Mouse (Mus musculus) right cerebral cortex, postnatal 14 days (tissue): Measurements from ENCODE around the gene Trem2.
"Not testable (repeated sequence)": the region's sequence is repeated elsewhere in the genome, so short reads cannot be mapped to it uniquely, and the experiment has no call there.

Source experiments
- DNase-seq: peaks from one replicate; pipeline ENCODE4 v3.0.0; 2022

The Trem2 gene

GRCm38 (mm10) chr17:48352976-48353375 lies 6.8 kb downstream of the Trem2 start:
- DNase-seq, result not testable (repeated sequence)

GRCm38 (mm10) chr17:48355822-48356221 lies 9.6 kb downstream of the Trem2 start:
- no peak for DNase-seq

- DNase-seq, result no peak
These were observed 11.7 kb downstream of the Trem2 start for GRCm38 (mm10) chr17:48357892-48358291.

DNA sequence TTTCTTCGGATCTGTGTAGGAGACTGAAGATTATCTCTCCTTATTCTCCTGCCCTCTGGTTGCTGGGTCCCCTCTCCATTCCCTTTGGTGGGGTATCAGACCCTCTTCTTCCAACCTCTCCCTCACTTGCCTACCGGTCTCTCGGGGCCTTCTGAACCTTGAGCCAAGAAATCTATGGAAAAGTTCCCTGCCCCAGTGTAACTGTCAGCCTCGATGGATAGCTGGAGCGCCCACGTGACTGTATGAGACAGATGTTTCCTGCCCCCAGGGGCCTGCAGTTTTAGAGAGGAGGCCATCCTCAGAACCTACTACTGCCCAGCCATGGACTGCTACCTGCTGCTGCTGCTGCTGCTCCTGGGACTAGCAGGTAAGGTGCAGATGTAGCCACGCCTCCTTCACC lies 13.4 kb downstream of the Trem2 start, which contains the start of gene Treml1:
Gene Treml1, plus strand, starts transcription at position 301 of the 400 bp plus-strand sequence.
- no peak for DNase-seq

GRCm38 (mm10) chr17:48360462-48360861 lies 14.3 kb downstream of the Trem2 start:
- no peak for DNase-seq

- no peak for DNase-seq
These were observed 16.1 kb downstream of the Trem2 start for GRCm38 (mm10) chr17:48362346-48362745.

- peak; percentile 71 for DNase-seq
These were observed 16.8 kb downstream of the Trem2 start for GRCm38 (mm10) chr17:48362966-48363365.

GRCm38 (mm10) chr17:48363421-48363965 lies 17.3 kb downstream of the Trem2 start:
- DNase-seq, result no peak

DNA sequence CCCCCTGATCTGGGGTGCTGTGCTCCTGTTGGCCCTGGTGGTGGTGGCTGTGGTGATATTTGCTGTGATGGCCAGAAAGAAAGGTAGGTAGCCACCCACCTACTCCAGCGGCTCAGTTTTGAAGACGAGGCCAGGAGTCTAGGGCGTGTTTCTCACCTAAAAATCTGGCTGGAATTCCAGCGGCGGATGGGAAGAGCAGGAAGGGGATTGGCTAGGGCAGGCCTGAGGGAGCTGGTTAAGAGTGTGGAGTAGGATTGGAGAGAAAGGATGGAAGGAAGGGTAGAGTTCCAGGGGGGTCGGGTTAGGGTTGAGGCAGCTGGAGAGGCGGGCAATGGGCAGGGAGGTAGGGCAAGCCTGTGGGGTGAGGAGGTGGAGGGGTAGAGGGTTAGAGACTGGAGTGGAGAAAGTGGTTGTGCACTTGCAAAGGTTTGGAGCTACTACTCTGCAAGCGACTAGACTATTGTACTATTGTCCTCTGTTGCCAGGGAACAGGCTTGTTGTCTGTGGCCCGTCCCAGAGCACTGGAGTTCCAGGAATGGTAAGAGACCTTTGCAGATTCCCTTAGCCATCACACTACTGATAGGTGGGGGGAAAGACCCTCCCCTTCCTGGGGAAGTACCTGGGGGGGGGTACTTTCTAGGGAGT lies 19.4 kb downstream of the Trem2 start:
- DNase-seq, result no peak

GRCm38 (mm10) chr17:48366806-48367205 lies 20.6 kb downstream of the Trem2 start:
- no peak for DNase-seq

DNA sequence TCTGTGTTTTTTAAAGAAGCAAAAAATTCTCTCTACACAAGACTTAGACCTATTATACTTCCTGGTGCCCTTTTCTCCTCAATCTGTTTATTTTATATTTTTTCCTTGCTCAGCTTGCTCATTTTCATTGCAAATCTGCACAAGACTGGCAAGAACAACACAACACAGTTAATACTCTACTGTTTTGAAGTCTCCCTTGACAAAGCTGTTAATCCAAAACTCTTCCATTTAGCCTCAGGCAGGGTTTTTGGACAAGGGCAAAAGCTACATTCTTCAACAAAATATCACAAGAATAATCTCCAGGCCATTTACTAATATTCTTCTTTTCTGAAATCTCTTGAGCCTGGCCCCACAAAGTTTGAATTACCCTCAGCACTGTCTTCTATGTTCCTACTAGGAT lies 25.4 kb downstream of the Trem2 start:
- DNase-seq, result no peak

GRCm38 (mm10) chr17:48372987-48373386 lies 26.8 kb downstream of the Trem2 start:
- DNase-seq, result no peak

- DNase-seq, result no peak
These were observed 29.9 kb downstream of the Trem2 start for GRCm38 (mm10) chr17:48376102-48376501.

- DNase-seq, result no peak
These were observed 32.8 kb downstream of the Trem2 start for GRCm38 (mm10) chr17:48379050-48379449.

GRCm38 (mm10) chr17:48385786-48386461 lies 39.7 kb downstream of the Trem2 start:
- DNase-seq, result no peak

- no peak for DNase-seq
These were observed 42.5 kb downstream of the Trem2 start for GRCm38 (mm10) chr17:48388666-48389065.

GRCm38 (mm10) chr17:48389442-48389841 lies 43.2 kb downstream of the Trem2 start:
- no peak for DNase-seq

GRCm38 (mm10) chr17:48391446-48391845 lies 45.2 kb downstream of the Trem2 start:
- DNase-seq, result no peak

DNA sequence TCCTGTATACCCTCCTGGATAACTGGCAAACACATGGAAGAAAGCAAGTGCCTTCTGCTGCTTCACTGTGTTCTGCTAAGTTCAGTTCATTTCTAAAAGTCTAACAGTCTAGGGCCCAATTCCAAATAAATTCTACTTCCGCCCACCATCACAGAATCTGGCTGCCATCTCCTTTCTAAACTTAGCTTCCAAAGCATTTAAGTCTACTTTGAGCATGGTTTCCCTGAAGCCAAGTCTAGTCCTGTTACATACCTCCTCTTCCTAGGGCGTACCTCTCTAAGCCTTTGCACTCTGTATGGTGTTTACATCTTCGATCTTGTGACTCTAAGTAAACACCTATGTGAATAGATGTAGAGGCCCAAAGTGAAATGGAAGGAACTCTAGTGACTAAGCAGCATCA lies 46.4 kb downstream of the Trem2 start:
- no peak for DNase-seq

- no peak for DNase-seq
These were observed 55.5 kb downstream of the Trem2 start for GRCm38 (mm10) chr17:48401710-48402109.

- no peak for DNase-seq
These were observed 56.5 kb downstream of the Trem2 start for GRCm38 (mm10) chr17:48402751-48403150.
